Comparison of ENCODE assay signal across 11 mouse cellular contexts in the genomic region with DNA sequence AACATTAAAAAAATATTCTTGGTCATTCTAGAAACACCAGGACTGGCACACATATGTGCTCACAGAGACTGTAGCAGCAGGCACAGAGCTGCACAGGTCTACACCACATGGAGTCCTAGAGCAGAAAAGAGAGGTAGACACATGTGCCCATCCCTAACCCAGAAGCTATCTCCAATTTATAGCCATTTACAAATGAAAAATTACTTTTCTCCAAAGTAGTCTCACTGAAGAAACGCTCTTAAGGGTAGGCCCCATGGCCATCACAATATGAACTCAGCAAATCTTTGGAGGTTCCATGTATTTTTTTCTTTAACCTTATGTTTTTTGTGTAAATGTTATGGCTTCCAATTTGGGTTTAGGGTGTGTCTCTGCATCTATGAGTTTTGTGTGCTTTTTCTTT. TPM values are rescaled to one million over a fixed set of nuclear protein-coding genes. Genes with fewer than 3 reads are reported as not detected.
DNase-seq lines count a peak whose midpoint lies in the region; ATAC-seq and TF ChIP-seq lines count a peak whose summit lies in the region.
"Had no signal": no experiment of that assay in that cellular context is flagged by ENCODE, and none has a peak within 500 bp of the region (broad histone marks: within the 10 kb centered on the region; RNA-seq: fewer than 3 reads in every experiment).

No protein-coding gene starts in this region.

- no peak for TF ChIP-seq EP300 in lung, postnatal 0 days (IDR thresholded peaks at IDR 0.05)

- no peaks in the 10 kb centered on the region for H3K27me3 ChIP-seq in heart, embryonic 15.5 days
- no peaks in the 10 kb centered on the region for H3K27me3 ChIP-seq in lung, embryonic 14.5 days (ENCODE audit: insufficient read depth, low read length)
- no peaks in the 10 kb centered on the region for H3K27me3 ChIP-seq in lung, postnatal 0 days (replicated peaks; ENCODE audit: insufficient read depth, low read length)
- H3K27me3 ChIP-seq in liver, embryonic 13.5 days, result no peaks in the 10 kb centered on the region
- H3K27me3 ChIP-seq: liver, embryonic 15.5 days had no signal

- no peak overlapping the region for H3K9ac ChIP-seq in heart, embryonic 15.5 days
- H3K9ac ChIP-seq in lung, embryonic 14.5 days, result no peak overlapping the region
- no peak overlapping the region for H3K9ac ChIP-seq in lung, postnatal 0 days (replicated peaks; ENCODE audit: low read depth)
- H3K9ac ChIP-seq in liver, embryonic 13.5 days, result no peak overlapping the region

- 95% methylated on average over 1 of the region's 1 CpGs for WGBS in heart, embryonic 15.5 days
- 93% methylated on average over 1 of the region's 1 CpGs for WGBS in lung, embryonic 14.5 days
- 93% methylated on average over 1 of the region's 1 CpGs for WGBS in lung, postnatal 0 days
- WGBS in liver, embryonic 13.5 days (ENCODE audit: insufficient replicate concordance), result 85% methylated on average over 1 of the region's 1 CpGs

- H3K4me2 ChIP-seq in heart, embryonic 15.5 days, result peak overlapping the region; percentile 5; the same call in 1 of the 2 replicates
- peak overlapping the region; percentile 84; the same call in 1 of the 2 replicates for H3K4me2 ChIP-seq in lung, embryonic 14.5 days
- no peak overlapping the region for H3K4me2 ChIP-seq in lung, postnatal 0 days (replicated peaks; ENCODE audit: low read depth, low read length)
- peak overlapping the region; percentile 39 for H3K4me2 ChIP-seq in liver, embryonic 13.5 days

- H3K36me3 ChIP-seq in heart, embryonic 15.5 days, result no peaks in the 10 kb centered on the region
- no peaks in the 10 kb centered on the region for H3K36me3 ChIP-seq in lung, embryonic 14.5 days (ENCODE audit: insufficient read depth)
- H3K36me3 ChIP-seq in lung, postnatal 0 days (ENCODE audit: insufficient read depth, low read length), result no peaks in the 10 kb centered on the region
- no peaks in the 10 kb centered on the region for H3K36me3 ChIP-seq in liver, embryonic 13.5 days
- H3K36me3 ChIP-seq: liver, embryonic 15.5 days had no signal

- TF ChIP-seq POLR2A in cortical plate, adult 2 months (IDR thresholded peaks at IDR 0.05; ENCODE audit: extremely low read depth, insufficient read depth, low read length), result no peak

- ATAC-seq in heart, embryonic 15.5 days (replicated peaks; ENCODE audit: insufficient number of reproducible peaks, insufficient read depth, low FRiP score, low read depth), result no peak
- no peak for ATAC-seq in lung, embryonic 14.5 days (ENCODE audit: insufficient read depth)
- ATAC-seq in lung, postnatal 0 days, result no peak
- no peak for ATAC-seq in liver, embryonic 13.5 days (ENCODE audit: low read depth)

- H3K9me3 ChIP-seq in heart, embryonic 15.5 days (replicated peaks), result no peaks in the 10 kb centered on the region
- no peaks in the 10 kb centered on the region for H3K9me3 ChIP-seq in lung, embryonic 14.5 days (ENCODE audit: low read depth, low read length)
- no peaks in the 10 kb centered on the region for H3K9me3 ChIP-seq in lung, postnatal 0 days (ENCODE audit: low read length)
- H3K9me3 ChIP-seq in liver, embryonic 13.5 days (replicated peaks), result no peaks in the 10 kb centered on the region
- H3K9me3 ChIP-seq: liver, embryonic 15.5 days had no signal

- no peak for DNase-seq in heart, postnatal 25 days (ENCODE audit: low spot score)
- no peak for DNase-seq in lung, embryonic 14.5 days
- DNase-seq in lung, postnatal 0 days (ENCODE audit: low spot score), result no peak
- no peak for DNase-seq in liver, embryonic 13.5 days
- DNase-seq in frontal cortex, postnatal 36 days (ENCODE audit: low spot score in 2 of 2), result no peak
- DNase-seq: cerebellum, adult 9-10 months; kidney, adult 2 months; layer of hippocampus, adult 9-11 months had no signal

- intact Hi-C loops in heart, postnatal 25 days (cut with DNase I), result loop anchor here (5.0 kb wide), 1 partner anchor 37 kb away; no protein-coding TSS in a partner anchor

- 0 out of 2 replicates have a peak overlapping the region, but pooled peaks have one; percentile 1 for H3K27ac ChIP-seq in heart, embryonic 15.5 days
- no peak overlapping the region for H3K27ac ChIP-seq in lung, embryonic 14.5 days (ENCODE audit: low read depth)
- no peak overlapping the region for H3K27ac ChIP-seq in lung, postnatal 0 days (ENCODE audit: low read length)
- H3K27ac ChIP-seq in cortical plate, adult 2 months (ENCODE audit: insufficient read depth, low read length), result no peak overlapping the region
- no peak overlapping the region for H3K27ac ChIP-seq in liver, embryonic 13.5 days

- no peak for TF ChIP-seq CTCF in lung, embryonic 14.5 days (IDR thresholded peaks at IDR 0.05; ENCODE audit: low read depth)
- no peak for TF ChIP-seq CTCF in lung, postnatal 0 days (IDR thresholded peaks at IDR 0.05)
- TF ChIP-seq CTCF in cortical plate, adult 2 months (IDR thresholded peaks at IDR 0.05; ENCODE audit: extremely low read depth, insufficient read depth, low read length), result no peak

- H3K4me1 ChIP-seq in heart, embryonic 15.5 days (replicated peaks), result peaks cover 42% of the 10 kb centered on the region
- peaks cover 3% of the 10 kb centered on the region; the same call in 1 of the 2 replicates for H3K4me1 ChIP-seq in lung, embryonic 14.5 days (ENCODE audit: insufficient read depth)
- H3K4me1 ChIP-seq in lung, postnatal 0 days (ENCODE audit: insufficient read depth, low read depth, low read length), result peaks cover 16% of the 10 kb centered on the region; the same call in 1 of the 2 replicates
- peaks cover 5% of the 10 kb centered on the region; the same call in 1 of the 2 replicates for H3K4me1 ChIP-seq in cortical plate, adult 2 months (ENCODE audit: control insufficient read depth, insufficient read depth, low read length)
- H3K4me1 ChIP-seq in liver, embryonic 13.5 days (replicated peaks), result peaks cover 56% of the 10 kb centered on the region

- H3K4me3 ChIP-seq in heart, embryonic 15.5 days, result no peak overlapping the region
- no peak overlapping the region for H3K4me3 ChIP-seq in lung, embryonic 14.5 days (ENCODE audit: low read depth, low read length)
- H3K4me3 ChIP-seq in lung, postnatal 0 days (ENCODE audit: low read depth, low read length), result no peak overlapping the region
- peak overlapping the region; percentile 80; the same call in 1 of the 2 replicates for H3K4me3 ChIP-seq in cortical plate, adult 2 months (ENCODE audit: insufficient read depth, low read length)
- no peak overlapping the region for H3K4me3 ChIP-seq in liver, embryonic 13.5 days (replicated peaks)

RNA-seq across cellular contexts. Expression of a gene that starts 1.8 kb away (rescaled TPM):
- 48.9 and 56.4 TPM in 2 replicates for polyA plus RNA-seq in heart, embryonic 15.5 days (2015; fragmentation: Nextera tagmentation; extraction: Ambion mirVana)
- total RNA-seq in heart, postnatal 25 days (2021), result 10 to 100 TPM; 20.0 to 24.2 TPM
- polyA plus RNA-seq in lung, embryonic 14.5 days (2014; fragmentation: Nextera tagmentation; extraction: Ambion mirVana), result 59.9 and 60.0 TPM in 2 replicates
- 22.2 and 25.6 TPM in 2 replicates for polyA plus RNA-seq in lung, postnatal 0 days (2015; fragmentation: Nextera tagmentation; extraction: Ambion mirVana)
- polyA plus RNA-seq in cortical plate, adult 2 months (2012; rRNA removed), result 61.3 and 63.4 TPM in 2 replicates
- 13.2 and 16.7 TPM in 2 replicates for polyA plus RNA-seq in liver, embryonic 13.5 days (2015; fragmentation: Nextera tagmentation; extraction: Ambion mirVana)

RNA-seq across cellular contexts. Expression of a gene that starts 2.4 kb away (rescaled TPM):
- 14.3 and 16.2 TPM in 2 replicates for polyA plus RNA-seq in heart, embryonic 15.5 days (2015; fragmentation: Nextera tagmentation; extraction: Ambion mirVana)
- 10 to 100 TPM; 35.1 to 38.0 TPM for total RNA-seq in heart, postnatal 25 days (2021)
- polyA plus RNA-seq in lung, embryonic 14.5 days (2014; fragmentation: Nextera tagmentation; extraction: Ambion mirVana), result 32.2 and 34.9 TPM in 2 replicates
- polyA plus RNA-seq in lung, postnatal 0 days (2015; fragmentation: Nextera tagmentation; extraction: Ambion mirVana), result 19.2 and 21.9 TPM in 2 replicates
- polyA plus RNA-seq in cortical plate, adult 2 months (2012; rRNA removed), result 14.4 and 14.9 TPM in 2 replicates
- 2.3 and 3.2 TPM in 2 replicates for polyA plus RNA-seq in liver, embryonic 13.5 days (2015; fragmentation: Nextera tagmentation; extraction: Ambion mirVana)
